Mouse (Mus musculus) limb, embryonic 15.5 days (tissue): ENCODE measurements around the gene Dlg2. TPM values are rescaled to one million over a fixed set of nuclear protein-coding genes. Genes with fewer than 3 reads are reported as not detected.

Experiments
- ATAC-seq: fragments of 200-750 bp; cut with Nextera tagmentation; 2 replicates; pipeline ENCODE4 v1.8.0; 2017; ENCODE audit warnings: low read depth, moderate TSS enrichment; ENCODE audit not compliant: insufficient number of reproducible peaks, low FRiP score, low TSS enrichment
- H3K27ac ChIP-seq: fragments of 300-500 bp; sonication (generic); 2 replicates; pipeline ENCODE4 v1.5.1; 2015; ENCODE audit warnings: moderate library complexity, mild to moderate bottlenecking, inconsistent platforms
- H3K27me3 ChIP-seq: fragments of 300-500 bp; sonication (generic); 2 replicates; pipeline ENCODE4 v1.6.1; 2015; ENCODE audit warnings: inconsistent platforms
- H3K36me3 ChIP-seq: fragments of 300-500 bp; sonication (generic); 2 replicates; pipeline ENCODE4 v1.6.1; 2015; ENCODE audit warnings: inconsistent platforms
- H3K4me1 ChIP-seq: fragments of 300-500 bp; sonication (generic); 2 replicates; pipeline ENCODE4 v1.6.1; 2015; ENCODE audit warnings: inconsistent platforms
- H3K4me2 ChIP-seq: fragments of 300-500 bp; sonication (generic); 2 replicates; pipeline ENCODE4 v1.6.1; 2015; ENCODE audit warnings: mild to moderate bottlenecking, inconsistent platforms
- H3K4me3 ChIP-seq: fragments of 300-500 bp; sonication (generic); 2 replicates; pipeline ENCODE4 v1.5.1; 2015; ENCODE audit warnings: mild to moderate bottlenecking, inconsistent platforms
- H3K9ac ChIP-seq: fragments of 300-500 bp; sonication (generic); 2 replicates; pipeline ENCODE4 v1.6.1; 2015; ENCODE audit warnings: inconsistent platforms
- H3K9me3 ChIP-seq: fragments of 300-500 bp; sonication (generic); 2 replicates; pipeline ENCODE4 v1.6.1; 2016; ENCODE audit warnings: inconsistent platforms
- WGBS: fragments of 180-500 bp; shearing (Covaris S2); methylation state at CpG from one replicate; pipeline ENCODE4 v1.1.7; 2015; 5-methylcytosine and 5-hydroxymethylcytosine counted together
- polyA plus RNA-seq: library from polyadenylated mRNA; unstranded; fragments of >200 nt; fragmentation: Nextera tagmentation; extraction: Ambion mirVana; gene quantifications from 2 replicates; pipeline ENCODE4 v1.2.1, GENCODE M21; 2015

The Dlg2 gene
- polyA plus RNA-seq, 1 experiment from 2014 or later: 7.6 TPM

- Histone ChIP-seq H3K9ac (no peak overlapping the region), H3K4me2 (peak overlapping the region; percentile 52), H3K9me3 (no peaks in the 10 kb centered on the region), H3K4me1 (peaks cover 8% of the 10 kb centered on the region), H3K4me3 (peak overlapping the region; percentile 31; the same call in 1 of the 2 replicates), H3K36me3 (no peaks in the 10 kb centered on the region), H3K27me3 (peaks cover 9% of the 10 kb centered on the region; the same call in 1 of the 2 replicates), H3K27ac (no peak overlapping the region)
- WGBS: 0% methylated on average over 5 of the region's 5 CpGs
- ATAC-seq: no peak
Measured at GRCm38 (mm10) chr7:91261672-91262030, 785.2 kb downstream of the Dlg2 start.

GRCm38 (mm10) chr7:91262031-91262951 lies 785.8 kb downstream of the Dlg2 start:
- H3K27me3 ChIP-seq: peaks cover 9% of the 10 kb centered on the region; the same call in 1 of the 2 replicates
- H3K27ac ChIP-seq: no peak overlapping the region
- no peak overlapping the region for H3K9ac ChIP-seq
- peak overlapping the region; percentile 31 for H3K4me3 ChIP-seq
- ATAC-seq: no peak
- no peaks in the 10 kb centered on the region for H3K9me3 ChIP-seq
- no peaks in the 10 kb centered on the region for H3K36me3 ChIP-seq
- H3K4me1 ChIP-seq: peaks cover 8% of the 10 kb centered on the region
- H3K4me2 ChIP-seq: peak overlapping the region; percentile 52
- WGBS: under 1% methylated on average over 34 of the region's 34 CpGs

- Histone ChIP-seq H3K27ac (no peak overlapping the region), H3K9me3 (no peaks in the 10 kb centered on the region), H3K4me2 (no peak overlapping the region; the same call in 1 of the 2 replicates), H3K36me3 (no peaks in the 10 kb centered on the region), H3K4me1 (peaks cover 8% of the 10 kb centered on the region), H3K9ac (no peak overlapping the region), H3K4me3 (no peak overlapping the region), H3K27me3 (peaks cover 9% of the 10 kb centered on the region; the same call in 1 of the 2 replicates)
- 5% methylated on average over 9 of the region's 9 CpGs for WGBS
- ATAC-seq: no peak
Measured at GRCm38 (mm10) chr7:91262998-91263397, 786.5 kb downstream of the Dlg2 start.

GRCm38 (mm10) chr7:91267764-91268163 lies 791.3 kb downstream of the Dlg2 start:
- 17% methylated on average over 1 of the region's 1 CpGs for WGBS
- Histone ChIP-seq H3K27me3 (peaks cover 3% of the 10 kb centered on the region; the same call in 1 of the 2 replicates), H3K36me3 (no peaks in the 10 kb centered on the region), H3K4me2 (no peak overlapping the region), H3K4me3 (no peak overlapping the region), H3K9me3 (no peaks in the 10 kb centered on the region), H3K4me1 (no peaks in the 10 kb centered on the region), H3K9ac (no peak overlapping the region), H3K27ac (no peak overlapping the region)
- ATAC-seq: no peak

- Histone ChIP-seq H3K36me3 (no peaks in the 10 kb centered on the region), H3K4me3 (no peak overlapping the region), H3K4me1 (no peaks in the 10 kb centered on the region), H3K9ac (no peak overlapping the region), H3K4me2 (no peak overlapping the region), H3K27me3 (no peaks in the 10 kb centered on the region), H3K27ac (no peak overlapping the region), H3K9me3 (no peaks in the 10 kb centered on the region)
- ATAC-seq: no peak
- WGBS: 89% methylated on average over 3 of the region's 3 CpGs
Measured at GRCm38 (mm10) chr7:91284167-91284566, 807.7 kb downstream of the Dlg2 start.

GRCm38 (mm10) chr7:91288324-91288723 lies 811.9 kb downstream of the Dlg2 start:
- WGBS: 80% methylated on average over 3 of the region's 3 CpGs
- H3K27me3 ChIP-seq: no peaks in the 10 kb centered on the region
- H3K9ac ChIP-seq: no peak overlapping the region
- H3K36me3 ChIP-seq: no peaks in the 10 kb centered on the region
- no peak overlapping the region for H3K4me2 ChIP-seq
- H3K9me3 ChIP-seq: no peaks in the 10 kb centered on the region
- H3K4me1 ChIP-seq: no peaks in the 10 kb centered on the region
- H3K27ac ChIP-seq: no peak overlapping the region
- H3K4me3 ChIP-seq: no peak overlapping the region
- no peak for ATAC-seq

GRCm38 (mm10) chr7:91296127-91296526 lies 819.7 kb downstream of the Dlg2 start:
- ATAC-seq: no peak
- H3K9me3 ChIP-seq: no peaks in the 10 kb centered on the region
- no peak overlapping the region for H3K9ac ChIP-seq
- no peak overlapping the region for H3K4me3 ChIP-seq
- no peaks in the 10 kb centered on the region for H3K4me1 ChIP-seq
- 74% methylated on average over 2 of the region's 2 CpGs for WGBS
- H3K27me3 ChIP-seq: no peaks in the 10 kb centered on the region
- H3K4me2 ChIP-seq: no peak overlapping the region
- H3K27ac ChIP-seq: no peak overlapping the region
- no peaks in the 10 kb centered on the region for H3K36me3 ChIP-seq

- no peak overlapping the region for H3K9ac ChIP-seq
- H3K36me3 ChIP-seq: no peaks in the 10 kb centered on the region
- H3K4me3 ChIP-seq: no peak overlapping the region
- ATAC-seq: no peak
- H3K27ac ChIP-seq: no peak overlapping the region
- H3K4me1 ChIP-seq: no peaks in the 10 kb centered on the region
- no peaks in the 10 kb centered on the region for H3K9me3 ChIP-seq
- no peaks in the 10 kb centered on the region for H3K27me3 ChIP-seq
- no peak overlapping the region for H3K4me2 ChIP-seq
- WGBS: 82% methylated on average over 5 of the region's 5 CpGs
Measured at GRCm38 (mm10) chr7:91311177-91311576, 834.7 kb downstream of the Dlg2 start.

GRCm38 (mm10) chr7:91345073-91345472 lies 868.6 kb downstream of the Dlg2 start:
- ATAC-seq: no peak
- Histone ChIP-seq H3K9me3 (no peaks in the 10 kb centered on the region), H3K27ac (no peak overlapping the region), H3K27me3 (no peaks in the 10 kb centered on the region), H3K4me3 (no peak overlapping the region), H3K36me3 (no peaks in the 10 kb centered on the region), H3K4me1 (no peaks in the 10 kb centered on the region), H3K9ac (no peak overlapping the region), H3K4me2 (no peak overlapping the region)

GRCm38 (mm10) chr7:91369821-91370321 lies 893.4 kb downstream of the Dlg2 start:
- no peaks in the 10 kb centered on the region for H3K36me3 ChIP-seq
- no peaks in the 10 kb centered on the region for H3K27me3 ChIP-seq
- no peak overlapping the region for H3K9ac ChIP-seq
- H3K4me2 ChIP-seq: no peak overlapping the region
- no peaks in the 10 kb centered on the region for H3K4me1 ChIP-seq
- WGBS: 72% methylated on average over 10 of the region's 10 CpGs
- no peak overlapping the region for H3K27ac ChIP-seq
- ATAC-seq: no peak
- H3K9me3 ChIP-seq: no peaks in the 10 kb centered on the region
- no peak overlapping the region for H3K4me3 ChIP-seq

GRCm38 (mm10) chr7:91382281-91382680 lies 905.8 kb downstream of the Dlg2 start:
- Histone ChIP-seq H3K4me3 (no peak overlapping the region), H3K27ac (no peak overlapping the region), H3K9me3 (no peaks in the 10 kb centered on the region), H3K27me3 (no peaks in the 10 kb centered on the region), H3K4me1 (no peaks in the 10 kb centered on the region), H3K9ac (no peak overlapping the region), H3K36me3 (no peaks in the 10 kb centered on the region), H3K4me2 (no peak overlapping the region)
- no peak for ATAC-seq
- WGBS: 61% methylated on average over 3 of the region's 3 CpGs

GRCm38 (mm10) chr7:91383873-91384272 lies 907.4 kb downstream of the Dlg2 start:
- Histone ChIP-seq H3K9ac (no peak overlapping the region), H3K4me3 (no peak overlapping the region), H3K27me3 (no peaks in the 10 kb centered on the region), H3K27ac (no peak overlapping the region), H3K4me2 (no peak overlapping the region), H3K4me1 (no peaks in the 10 kb centered on the region), H3K9me3 (no peaks in the 10 kb centered on the region), H3K36me3 (no peaks in the 10 kb centered on the region)
- no peak for ATAC-seq
- 35% methylated on average over 1 of the region's 1 CpGs for WGBS
